Mouse (Mus musculus): ENCODE results near the gene Itln1. TPM values are rescaled to one million over a fixed set of nuclear protein-coding genes. Genes with fewer than 3 reads are reported as not detected.
A peak's percentile ranks its signal among the peaks of the same experiment; 100 is the strongest.
"Not testable (repeated sequence)": the region's sequence is repeated elsewhere in the genome, so short reads cannot be mapped to it uniquely, and the experiment has no call there.

Gene Itln1
- polyA plus RNA-seq, 1 experiment from 2014 or later = not detected

DNA sequence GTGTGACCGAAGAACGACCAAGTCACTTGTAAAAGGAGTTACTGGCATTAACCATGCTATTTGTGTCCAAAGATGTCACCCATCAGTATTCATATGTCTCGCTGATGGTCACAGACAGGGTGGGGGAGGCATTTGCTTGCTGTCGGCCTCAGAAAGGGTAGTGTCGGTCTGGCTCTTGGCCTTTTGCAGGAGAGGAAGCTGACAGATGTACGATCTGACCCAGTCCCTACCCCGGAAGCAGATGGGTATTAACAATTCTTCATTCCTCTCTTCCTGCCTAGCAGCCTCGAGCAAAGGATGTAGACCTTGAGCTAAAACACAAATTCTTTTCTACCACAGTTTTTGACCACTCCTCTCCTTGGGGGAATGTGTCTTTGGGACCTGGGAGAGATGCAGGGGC lies 58.0 kb downstream of the Itln1 start:
- Histone ChIP-seq H3K27me3 (no peaks in the 10 kb centered on the region), H3K36me3 (no peaks in the 10 kb centered on the region), H3K27ac (peak overlapping the region; percentile 57), H3K9me3 (no peaks in the 10 kb centered on the region), H3K4me3 (no peak overlapping the region), H3K4me2 (no peak overlapping the region), H3K4me1 (no peaks in the 10 kb centered on the region), H3K9ac (no peak overlapping the region)
- WGBS = 69% methylated on average over 8 of the region's 8 CpGs
- ATAC-seq (ENCODE audit: insufficient number of reproducible peaks, low FRiP score, low TSS enrichment, low read depth) = no peak

DNA sequence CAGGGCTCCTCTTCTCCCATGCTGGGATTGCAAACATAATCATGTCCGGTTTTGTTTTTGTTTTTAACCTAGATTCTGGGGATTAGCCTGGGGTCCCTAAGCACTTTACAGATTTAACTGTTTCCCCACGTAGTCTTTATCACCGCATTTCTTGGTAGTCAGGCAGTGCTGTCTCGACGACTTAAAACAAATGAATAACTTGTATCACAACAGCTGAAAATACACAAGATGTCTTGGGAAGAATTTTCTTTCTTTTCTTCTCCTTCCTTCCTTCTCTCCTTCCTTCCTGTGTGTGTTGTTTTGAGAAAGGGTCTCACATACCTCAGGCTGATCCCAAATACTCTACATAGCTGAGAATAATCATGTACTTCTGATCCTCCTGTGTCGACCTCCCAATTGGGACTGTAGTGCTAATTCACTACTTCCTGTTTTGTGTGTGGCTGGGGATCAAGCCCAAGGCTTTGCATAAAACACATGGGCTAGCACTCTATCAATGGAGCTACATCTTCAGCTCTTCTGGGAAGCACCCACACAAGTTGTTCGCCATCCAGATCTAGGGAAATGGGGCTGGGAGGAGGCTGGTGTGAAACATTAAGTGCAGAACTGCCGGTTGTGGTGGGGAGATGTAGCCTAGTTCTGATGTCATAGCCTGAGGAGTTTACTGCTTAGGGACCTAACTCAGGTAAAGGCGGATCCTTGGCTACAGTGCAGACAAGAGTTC lies 61.0 kb downstream of the Itln1 start:
- ATAC-seq (ENCODE audit: insufficient number of reproducible peaks, low FRiP score, low TSS enrichment, low read depth) = no peak

GRCm38 (mm10) chr1:171473506-171473905 lies 61.6 kb downstream of the Itln1 start:
- Histone ChIP-seq H3K4me3 (no peak overlapping the region), H3K4me1 (no peaks in the 10 kb centered on the region), H3K27ac (no peak overlapping the region), H3K4me2 (no peak overlapping the region), H3K9ac (no peak overlapping the region), H3K27me3 (no peaks in the 10 kb centered on the region), H3K36me3 (no peaks in the 10 kb centered on the region), H3K9me3 (no peaks in the 10 kb centered on the region)
- WGBS = 42% methylated on average over 4 of the region's 4 CpGs
- ATAC-seq (ENCODE audit: insufficient number of reproducible peaks, low FRiP score, low TSS enrichment, low read depth) = no peak

More for the DNA sequence above, 61.0 kb downstream of the Itln1 start:
- H3K9ac ChIP-seq = no peak overlapping the region
- no peaks in the 10 kb centered on the region for H3K4me1 ChIP-seq
- WGBS = 63% methylated on average over 9 of the region's 9 CpGs
- H3K9me3 ChIP-seq = no peaks in the 10 kb centered on the region
- H3K36me3 ChIP-seq = no peaks in the 10 kb centered on the region
- H3K27me3 ChIP-seq = no peaks in the 10 kb centered on the region
- H3K4me2 ChIP-seq = no peak overlapping the region
- H3K27ac ChIP-seq = no peak overlapping the region
- no peak overlapping the region for H3K4me3 ChIP-seq

GRCm38 (mm10) chr1:171471941-171472340 lies 63.2 kb downstream of the Itln1 start:
- not testable (repeated sequence) for H3K27ac ChIP-seq; ATAC-seq (ENCODE audit: insufficient number of reproducible peaks, low FRiP score, low TSS enrichment, low read depth); H3K36me3 ChIP-seq; H3K4me2 ChIP-seq; H3K27me3 ChIP-seq; H3K9ac ChIP-seq; H3K4me1 ChIP-seq; H3K9me3 ChIP-seq; H3K4me3 ChIP-seq
- WGBS = 92% methylated on average over 8 of the region's 8 CpGs

DNA sequence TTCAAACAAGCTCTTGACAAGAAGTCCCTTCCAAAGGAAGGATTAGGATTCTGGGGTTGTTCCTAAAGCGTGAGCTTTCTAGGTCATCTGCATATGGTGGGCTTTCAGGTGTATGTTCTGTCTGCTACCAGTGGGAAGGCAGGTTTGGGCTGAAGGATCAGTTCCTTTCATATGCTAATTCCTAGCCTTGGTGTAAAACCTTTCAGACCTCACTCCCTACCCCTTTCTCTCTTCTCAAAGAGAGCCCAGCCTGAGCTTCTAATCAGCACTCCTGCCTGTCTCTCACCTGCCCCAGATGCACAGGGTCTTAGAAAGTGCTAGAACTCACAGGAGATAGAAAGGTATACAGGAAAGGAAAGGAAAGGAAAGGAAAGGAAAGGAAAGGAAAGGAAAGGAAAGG lies 63.6 kb downstream of the Itln1 start:
- H3K27me3 ChIP-seq = no peaks in the 10 kb centered on the region
- ATAC-seq (ENCODE audit: insufficient number of reproducible peaks, low FRiP score, low TSS enrichment, low read depth) = no peak
- 73% methylated on average over 1 of the region's 1 CpGs for WGBS

GRCm38 (mm10) chr1:171470896-171471295 lies 64.2 kb downstream of the Itln1 start:
- no peak overlapping the region for H3K4me3 ChIP-seq
- H3K4me1 ChIP-seq = no peaks in the 10 kb centered on the region
- 86% methylated on average over 5 of the region's 5 CpGs for WGBS
- H3K27me3 ChIP-seq = no peaks in the 10 kb centered on the region
- no peak overlapping the region for H3K9ac ChIP-seq
- no peaks in the 10 kb centered on the region for H3K36me3 ChIP-seq
- H3K9me3 ChIP-seq = no peaks in the 10 kb centered on the region
- ATAC-seq (ENCODE audit: insufficient number of reproducible peaks, low FRiP score, low TSS enrichment, low read depth) = no peak
- H3K27ac ChIP-seq = 0 out of 2 replicates have a peak overlapping the region, but pooled peaks have one; percentile 39
- H3K4me2 ChIP-seq = no peak overlapping the region

More for the DNA sequence above, 63.6 kb downstream of the Itln1 start:
- H3K27ac ChIP-seq = no peak overlapping the region
- no peaks in the 10 kb centered on the region for H3K9me3 ChIP-seq
- no peak overlapping the region for H3K4me3 ChIP-seq
- no peak overlapping the region for H3K4me2 ChIP-seq
- H3K4me1 ChIP-seq = no peaks in the 10 kb centered on the region
- no peaks in the 10 kb centered on the region for H3K36me3 ChIP-seq
- no peak overlapping the region for H3K9ac ChIP-seq

- H3K4me1 ChIP-seq = no peaks in the 10 kb centered on the region
- no peak overlapping the region for H3K27ac ChIP-seq
- no peaks in the 10 kb centered on the region for H3K36me3 ChIP-seq
- ATAC-seq (ENCODE audit: insufficient number of reproducible peaks, low FRiP score, low TSS enrichment, low read depth) = no peak
- no peaks in the 10 kb centered on the region for H3K9me3 ChIP-seq
- 23% methylated on average over 7 of the region's 7 CpGs for WGBS
- H3K27me3 ChIP-seq = no peaks in the 10 kb centered on the region
- no peak overlapping the region for H3K9ac ChIP-seq
- no peak overlapping the region for H3K4me2 ChIP-seq
- no peak overlapping the region for H3K4me3 ChIP-seq
These were observed 64.7 kb downstream of the Itln1 start for GRCm38 (mm10) chr1:171470371-171470871.

- H3K4me2 ChIP-seq = no peak overlapping the region
- H3K9me3 ChIP-seq = no peaks in the 10 kb centered on the region
- H3K4me3 ChIP-seq = no peak overlapping the region
- ATAC-seq (ENCODE audit: insufficient number of reproducible peaks, low FRiP score, low TSS enrichment, low read depth) = no peak
- no peak overlapping the region for H3K27ac ChIP-seq
- no peaks in the 10 kb centered on the region for H3K36me3 ChIP-seq
- no peaks in the 10 kb centered on the region for H3K4me1 ChIP-seq
- H3K27me3 ChIP-seq = no peaks in the 10 kb centered on the region
- H3K9ac ChIP-seq = no peak overlapping the region
- WGBS = 71% methylated on average over 3 of the region's 3 CpGs
These were observed 65.4 kb downstream of the Itln1 start for GRCm38 (mm10) chr1:171469678-171470077.

Other genes starting within 250 kb of the Itln1 start
- gene Usp21, start 247.3 kb downstream of the Itln1 start, polyA plus RNA-seq (2015; fragmentation: Nextera tagmentation; extraction: Ambion mirVana) = 81.5 and 83.1 TPM in 2 replicates
- gene Ufc1, start 240.3 kb downstream of the Itln1 start, polyA plus RNA-seq (2015; fragmentation: Nextera tagmentation; extraction: Ambion mirVana) = 113 and 116 TPM in 2 replicates
- 52.2 and 56.9 TPM in 2 replicates for gene Dedd, start 206.1 kb downstream of the Itln1 start, polyA plus RNA-seq (2015; fragmentation: Nextera tagmentation; extraction: Ambion mirVana)
- gene Nit1, start 189.6 kb downstream of the Itln1 start, polyA plus RNA-seq (2015; fragmentation: Nextera tagmentation; extraction: Ambion mirVana) = 38.8 and 38.9 TPM in 2 replicates
- gene Pfdn2, start 189.6 kb downstream of the Itln1 start, polyA plus RNA-seq (2015; fragmentation: Nextera tagmentation; extraction: Ambion mirVana) = 93.0 and 95.1 TPM in 2 replicates
- 1.5 TPM in 2 replicates for gene Klhdc9, start 174.5 kb downstream of the Itln1 start, polyA plus RNA-seq (2015; fragmentation: Nextera tagmentation; extraction: Ambion mirVana)
- 56.3 and 61.5 TPM in 2 replicates for gene Nectin4, start 165.2 kb downstream of the Itln1 start, polyA plus RNA-seq (2015; fragmentation: Nextera tagmentation; extraction: Ambion mirVana)
- gene Arhgap30, start 146.3 kb downstream of the Itln1 start, polyA plus RNA-seq (2015; fragmentation: Nextera tagmentation; extraction: Ambion mirVana) = 2.9 and 3.2 TPM in 2 replicates
- gene Usf1, start 124.0 kb downstream of the Itln1 start, polyA plus RNA-seq (2015; fragmentation: Nextera tagmentation; extraction: Ambion mirVana) = 71.1 and 75.8 TPM in 2 replicates
- gene Tstd1, start 116.4 kb downstream of the Itln1 start, polyA plus RNA-seq (2015; fragmentation: Nextera tagmentation; extraction: Ambion mirVana) = 5.2 and 8.5 TPM in 2 replicates
- gene F11r, start 97.8 kb downstream of the Itln1 start, polyA plus RNA-seq (2015; fragmentation: Nextera tagmentation; extraction: Ambion mirVana) = 68.3 and 70.6 TPM in 2 replicates
- 17.3 and 21.1 TPM in 2 replicates for gene Alyref2, start 31.8 kb downstream of the Itln1 start, polyA plus RNA-seq (2015; fragmentation: Nextera tagmentation; extraction: Ambion mirVana)
- 0.08 and 0.12 TPM in 2 replicates for gene Cd244a, start 23.9 kb upstream of the Itln1 start, polyA plus RNA-seq (2015; fragmentation: Nextera tagmentation; extraction: Ambion mirVana)
- gene Ly9, start 72.1 kb upstream of the Itln1 start, polyA plus RNA-seq (2015; fragmentation: Nextera tagmentation; extraction: Ambion mirVana) = 0.73 TPM in 2 replicates
- 0.13 and 0.20 TPM in 2 replicates for gene Slamf7, start 117.7 kb upstream of the Itln1 start, polyA plus RNA-seq (2015; fragmentation: Nextera tagmentation; extraction: Ambion mirVana)
- 4.8 and 5.2 TPM in 2 replicates for gene Cd48, start 146.7 kb upstream of the Itln1 start, polyA plus RNA-seq (2015; fragmentation: Nextera tagmentation; extraction: Ambion mirVana)
- 0.07 and 0.19 TPM in 2 replicates for gene Slamf1, start 231.8 kb upstream of the Itln1 start, polyA plus RNA-seq (2015; fragmentation: Nextera tagmentation; extraction: Ambion mirVana)